Mouse (Mus musculus): ENCODE measurements at regions not wholly inside any gene's neighbourhood (a gene's known extent, or its start where the extent isn't known, plus 50 kb on each side); places are given as distances from the start of the nearest gene placed in this dataset.

- no peak for ATAC-seq (ENCODE audit: low FRiP score, low read depth)
- peaks cover 28% of the 10 kb centered on the region for H3K4me1 ChIP-seq (ENCODE audit: control insufficient read depth, insufficient read depth, low read length)
Measured at GRCm38 (mm10) chr9:47408061-47408460, 121.9 kb upstream of the Cadm1 start.

GRCm38 (mm10) chr9:47409579-47409978 lies 120.4 kb upstream of the Cadm1 start:
- H3K9ac ChIP-seq (ENCODE audit: low read depth, low read length, severe bottlenecking): no peak overlapping the region
- no peak for DNase-seq (ENCODE audit: low spot score)
- no peak for TF ChIP-seq POLR2A (IDR thresholded peaks at IDR 0.05; ENCODE audit: borderline replicate concordance, extremely low read depth, insufficient read depth, insufficient read length)

More at GRCm38 (mm10) chr9:47408061-47408460, 121.9 kb upstream of the Cadm1 start:
- Histone ChIP-seq H3K4me2 (replicated peaks; ENCODE audit: low read depth, low read length, severe bottlenecking) (no peak overlapping the region), H3K27ac (replicated peaks; ENCODE audit: low read depth, low read length) (no peak overlapping the region), H3K9ac (ENCODE audit: low read depth, low read length, severe bottlenecking) (no peak overlapping the region), H3K4me3 (replicated peaks; ENCODE audit: low read length) (no peak overlapping the region), H3K27me3 (ENCODE audit: control insufficient read depth, insufficient read depth, low read length) (0 out of 2 replicates have a peak, but pooled peaks cover 5% of the 10 kb centered on the region), H3K36me3 (ENCODE audit: control insufficient read depth, insufficient read depth, low read length) (no peaks in the 10 kb centered on the region), H3K9me3 (ENCODE audit: control insufficient read depth, low read length) (no peaks in the 10 kb centered on the region)
- DNase-seq (ENCODE audit: low spot score): no peak
- no peak for TF ChIP-seq POLR2A (IDR thresholded peaks at IDR 0.05; ENCODE audit: borderline replicate concordance, extremely low read depth, insufficient read depth, insufficient read length)
- 28% methylated on average over 4 of the region's 4 CpGs for WGBS

GRCm38 (mm10) chr9:47412786-47413185 lies 117.2 kb upstream of the Cadm1 start:
- H3K27ac ChIP-seq (replicated peaks; ENCODE audit: low read depth, low read length): no peak overlapping the region
- H3K9ac ChIP-seq (ENCODE audit: low read depth, low read length, severe bottlenecking): no peak overlapping the region
- TF ChIP-seq POLR2A (IDR thresholded peaks at IDR 0.05; ENCODE audit: borderline replicate concordance, extremely low read depth, insufficient read depth, insufficient read length): no peak
- no peaks in the 10 kb centered on the region for H3K36me3 ChIP-seq (ENCODE audit: control insufficient read depth, insufficient read depth, low read length)
- ATAC-seq (ENCODE audit: low FRiP score, low read depth): no peak
- WGBS: 26% methylated on average over 2 of the region's 2 CpGs
- no peaks in the 10 kb centered on the region for H3K9me3 ChIP-seq (ENCODE audit: control insufficient read depth, low read length)
- 0 out of 2 replicates have a peak, but pooled peaks cover 10% of the 10 kb centered on the region for H3K27me3 ChIP-seq (ENCODE audit: control insufficient read depth, insufficient read depth, low read length)
- DNase-seq (ENCODE audit: low spot score): no peak
- H3K4me3 ChIP-seq (replicated peaks; ENCODE audit: low read length): no peak overlapping the region
- H3K4me2 ChIP-seq (replicated peaks; ENCODE audit: low read depth, low read length, severe bottlenecking): no peak overlapping the region
- H3K4me1 ChIP-seq (ENCODE audit: control insufficient read depth, insufficient read depth, low read length): no peaks in the 10 kb centered on the region; the same call in 1 of the 2 replicates

More at GRCm38 (mm10) chr9:47409579-47409978, 120.4 kb upstream of the Cadm1 start:
- 81% methylated on average over 6 of the region's 6 CpGs for WGBS
- ATAC-seq (ENCODE audit: low FRiP score, low read depth): no peak
- H3K4me3 ChIP-seq (replicated peaks; ENCODE audit: low read length): no peak overlapping the region
- H3K4me2 ChIP-seq (replicated peaks; ENCODE audit: low read depth, low read length, severe bottlenecking): no peak overlapping the region
- H3K27ac ChIP-seq (replicated peaks; ENCODE audit: low read depth, low read length): no peak overlapping the region
- H3K27me3 ChIP-seq (ENCODE audit: control insufficient read depth, insufficient read depth, low read length): 0 out of 2 replicates have a peak, but pooled peaks cover 5% of the 10 kb centered on the region
- peaks cover 16% of the 10 kb centered on the region for H3K4me1 ChIP-seq (ENCODE audit: control insufficient read depth, insufficient read depth, low read length)
- H3K9me3 ChIP-seq (ENCODE audit: control insufficient read depth, low read length): no peaks in the 10 kb centered on the region
- no peaks in the 10 kb centered on the region for H3K36me3 ChIP-seq (ENCODE audit: control insufficient read depth, insufficient read depth, low read length)

GRCm38 (mm10) chr9:47414350-47414988 lies 115.5 kb upstream of the Cadm1 start:
- H3K36me3 ChIP-seq (ENCODE audit: control insufficient read depth, insufficient read depth, low read length): no peaks in the 10 kb centered on the region
- H3K27me3 ChIP-seq (ENCODE audit: control insufficient read depth, insufficient read depth, low read length): 0 out of 2 replicates have a peak, but pooled peaks cover 10% of the 10 kb centered on the region
- ATAC-seq (ENCODE audit: low FRiP score, low read depth) (no peak), DNase-seq (ENCODE audit: low spot score) (no peak)
- WGBS: 78% methylated on average over 8 of the region's 8 CpGs
- no peak overlapping the region for H3K9ac ChIP-seq (ENCODE audit: low read depth, low read length, severe bottlenecking)
- H3K27ac ChIP-seq (replicated peaks; ENCODE audit: low read depth, low read length): no peak overlapping the region
- H3K4me2 ChIP-seq (replicated peaks; ENCODE audit: low read depth, low read length, severe bottlenecking): no peak overlapping the region
- no peaks in the 10 kb centered on the region for H3K4me1 ChIP-seq (ENCODE audit: control insufficient read depth, insufficient read depth, low read length)
- TF ChIP-seq POLR2A (IDR thresholded peaks at IDR 0.05; ENCODE audit: borderline replicate concordance, extremely low read depth, insufficient read depth, insufficient read length): no peak
- no peak overlapping the region for H3K4me3 ChIP-seq (replicated peaks; ENCODE audit: low read length)
- H3K9me3 ChIP-seq (ENCODE audit: control insufficient read depth, low read length): no peaks in the 10 kb centered on the region

- no peaks in the 10 kb centered on the region for H3K9me3 ChIP-seq (ENCODE audit: control insufficient read depth, low read length)
- ATAC-seq (ENCODE audit: low FRiP score, low read depth): no peak
- DNase-seq (ENCODE audit: low spot score): peak; percentile 67
- H3K27me3 ChIP-seq (ENCODE audit: control insufficient read depth, insufficient read depth, low read length): no peaks in the 10 kb centered on the region
- H3K36me3 ChIP-seq (ENCODE audit: control insufficient read depth, insufficient read depth, low read length): no peaks in the 10 kb centered on the region
- TF ChIP-seq POLR2A (IDR thresholded peaks at IDR 0.05; ENCODE audit: borderline replicate concordance, extremely low read depth, insufficient read depth, insufficient read length): no peak
- no peak overlapping the region for H3K4me3 ChIP-seq (replicated peaks; ENCODE audit: low read length)
- H3K4me1 ChIP-seq (ENCODE audit: control insufficient read depth, insufficient read depth, low read length): peaks cover 13% of the 10 kb centered on the region
- H3K9ac ChIP-seq (ENCODE audit: low read depth, low read length, severe bottlenecking): no peak overlapping the region
- no peak overlapping the region for H3K27ac ChIP-seq (replicated peaks; ENCODE audit: low read depth, low read length)
- no peak overlapping the region for H3K4me2 ChIP-seq (replicated peaks; ENCODE audit: low read depth, low read length, severe bottlenecking)
- 10% methylated on average over 9 of the region's 9 CpGs for WGBS
Measured at GRCm38 (mm10) chr9:47422151-47422599, 107.8 kb upstream of the Cadm1 start.
